Mouse (Mus musculus): Measurements from ENCODE around the gene Rpl36.
"Not testable (repeated sequence)": the region's sequence is repeated elsewhere in the genome, so short reads cannot be mapped to it uniquely, and the experiment has no call there.

Gene Rpl36

GRCm38 (mm10) chr17:56608699-56609098 lies 4.5 kb upstream of the Rpl36 start:
- DNase-seq (ENCODE audit: low spot score in 2 of 2), result no peak

GRCm38 (mm10) chr17:56609452-56610171 lies 3.6 kb upstream of the Rpl36 start, which contains the start of gene 2410015M20Rik:
Gene 2410015M20Rik, minus strand, starts transcription at chr17:56609771.
- peak; percentile 98 for DNase-seq (ENCODE audit: low spot score in 2 of 2)

GRCm38 (mm10) chr17:56611323-56611722 lies 1.9 kb upstream of the Rpl36 start:
- no peak for DNase-seq (ENCODE audit: low spot score in 2 of 2)

GRCm38 (mm10) chr17:56611861-56612564 lies 1.2 kb upstream of the Rpl36 start:
- DNase-seq (ENCODE audit: low spot score in 2 of 2), result peak in 1 of 2 experiments; percentile 47

- DNase-seq (ENCODE audit: low spot score in 2 of 2), result not testable (repeated sequence)
Measured at GRCm38 (mm10) chr17:56612565-56612939, 664 bp upstream of the Rpl36 start.

- DNase-seq (ENCODE audit: low spot score in 2 of 2), result peak in 1 of 2 experiments; percentile 55
Measured at GRCm38 (mm10) chr17:56613893-56614292, 677 bp downstream of the Rpl36 start.

- peak in 1 of 2 experiments; percentile 51 for DNase-seq (ENCODE audit: low spot score in 2 of 2)
Measured at GRCm38 (mm10) chr17:56614391-56615135, 1.3 kb downstream of the Rpl36 start.

GRCm38 (mm10) chr17:56615136-56615784 lies 2.0 kb downstream of the Rpl36 start:
- DNase-seq (ENCODE audit: low spot score in 2 of 2), result no peak

- DNase-seq (ENCODE audit: low spot score in 2 of 2), result no peak
Measured at GRCm38 (mm10) chr17:56615792-56616191, 2.6 kb downstream of the Rpl36 start.

GRCm38 (mm10) chr17:56616725-56617124 lies 3.5 kb downstream of the Rpl36 start:
- no peak for DNase-seq (ENCODE audit: low spot score in 2 of 2)

GRCm38 (mm10) chr17:56617628-56618027 lies 4.4 kb downstream of the Rpl36 start:
- DNase-seq (ENCODE audit: low spot score in 2 of 2), result no peak

GRCm38 (mm10) chr17:56625495-56625894 lies 12.3 kb downstream of the Rpl36 start:
- no peak for DNase-seq (ENCODE audit: low spot score in 2 of 2)

- DNase-seq (ENCODE audit: low spot score in 2 of 2), result no peak
Measured at GRCm38 (mm10) chr17:56626260-56626659, 13.0 kb downstream of the Rpl36 start.

GRCm38 (mm10) chr17:56626754-56627470 lies 13.7 kb downstream of the Rpl36 start, which contains the start of gene Lonp1:
Gene Lonp1, minus strand, starts transcription at chr17:56626887.
- peak; percentile 98 for DNase-seq (ENCODE audit: low spot score in 2 of 2)

GRCm38 (mm10) chr17:56627530-56628277 lies 14.5 kb downstream of the Rpl36 start, which contains the start of gene Catsperd:
Gene Catsperd, plus strand, starts transcription at chr17:56628143.
- no peak for DNase-seq (ENCODE audit: low spot score in 2 of 2)

GRCm38 (mm10) chr17:56629800-56630781 lies 16.9 kb downstream of the Rpl36 start:
- not testable (repeated sequence) for DNase-seq (ENCODE audit: low spot score in 2 of 2)

GRCm38 (mm10) chr17:56631807-56632206 lies 18.6 kb downstream of the Rpl36 start:
- no peak for DNase-seq (ENCODE audit: low spot score in 2 of 2)

GRCm38 (mm10) chr17:56634023-56634422 lies 20.8 kb downstream of the Rpl36 start:
- no peak for DNase-seq (ENCODE audit: low spot score in 2 of 2)

- no peak for DNase-seq (ENCODE audit: low spot score in 2 of 2)
Measured at GRCm38 (mm10) chr17:56643237-56643636, 30.0 kb downstream of the Rpl36 start.

All from right cerebral cortex, postnatal 10 days (tissue).